Mouse (Mus musculus): ENCODE results near the gene Ehd1. TPM values are rescaled to one million over a fixed set of nuclear protein-coding genes. Genes with fewer than 3 reads are reported as not detected.

Ehd1 gene
- total and polyA plus RNA-seq, 3 experiments, result 65.9 to 105 TPM; not detected in 1

DNA sequence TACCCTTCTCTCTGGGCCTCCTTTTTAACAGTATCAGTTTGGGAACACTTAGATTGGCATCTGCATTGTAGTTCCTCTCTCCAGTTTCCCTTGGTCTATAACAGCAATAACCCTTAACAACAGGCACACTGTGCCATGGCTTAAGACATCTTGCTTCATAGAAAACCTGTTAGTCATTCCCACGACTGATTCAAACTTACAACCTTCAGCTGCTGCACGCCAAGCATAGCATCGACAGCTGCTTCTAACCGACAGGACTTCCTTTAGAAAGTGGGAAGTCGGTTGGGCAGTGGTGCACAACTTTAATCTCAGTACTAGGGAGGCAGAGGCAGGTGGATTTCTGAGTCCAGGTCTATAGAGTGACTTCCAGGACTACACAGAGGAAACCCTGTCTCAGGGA lies 54.7 kb downstream of the Ehd1 start:
- Histone ChIP-seq H3K9ac (ENCODE audit: control insufficient read depth, low read depth, low read length, poor library complexity, severe bottlenecking) (peak overlapping the region; percentile 54), H3K27ac (ENCODE audit: control insufficient read depth, low read depth, low read length) (0 out of 2 replicates have a peak overlapping the region, but pooled peaks have one; percentile 14), H3K4me3 (ENCODE audit: control insufficient read depth in 1 of 2, insufficient read depth in 1 of 2, low read depth in 2 of 2, low read length in 2 of 2) (peak overlapping the region; percentile 63 to 86), H3K36me3 (ENCODE audit: control insufficient read depth in 1 of 2, insufficient read depth in 2 of 2, low read length in 2 of 2) (peaks cover 0 to 8% of the 10 kb centered on the region in 2 experiments; a peak in 2 of 4 replicates), H3K27me3 (ENCODE audit: control insufficient read depth in 1 of 2, insufficient read depth in 2 of 2, low read length in 2 of 2) (no peaks in the 10 kb centered on the region), H3K4me1 (ENCODE audit: control insufficient read depth in 1 of 2, insufficient read depth in 2 of 2, low read length in 2 of 2) (peaks cover 3 to 11% of the 10 kb centered on the region in 2 experiments), H3K9me3 (replicated peaks; ENCODE audit: insufficient read depth, low read length) (no peaks in the 10 kb centered on the region), H3K79me2 (ENCODE audit: control insufficient read depth, insufficient read depth, low read length, poor library complexity) (peaks cover 12% of the 10 kb centered on the region)
- TF ChIP-seq TBP (IDR thresholded peaks at IDR 0.05; ENCODE audit: low read depth, low read length) (0 out of 2 replicates have a peak, but pooled peaks have one; percentile 21), NELFE (IDR thresholded peaks at IDR 0.05; ENCODE audit: low read depth, low read length) (no peak)
- peak; percentile 56 for DNase-seq (ENCODE audit: low read depth, low spot score)

DNA sequence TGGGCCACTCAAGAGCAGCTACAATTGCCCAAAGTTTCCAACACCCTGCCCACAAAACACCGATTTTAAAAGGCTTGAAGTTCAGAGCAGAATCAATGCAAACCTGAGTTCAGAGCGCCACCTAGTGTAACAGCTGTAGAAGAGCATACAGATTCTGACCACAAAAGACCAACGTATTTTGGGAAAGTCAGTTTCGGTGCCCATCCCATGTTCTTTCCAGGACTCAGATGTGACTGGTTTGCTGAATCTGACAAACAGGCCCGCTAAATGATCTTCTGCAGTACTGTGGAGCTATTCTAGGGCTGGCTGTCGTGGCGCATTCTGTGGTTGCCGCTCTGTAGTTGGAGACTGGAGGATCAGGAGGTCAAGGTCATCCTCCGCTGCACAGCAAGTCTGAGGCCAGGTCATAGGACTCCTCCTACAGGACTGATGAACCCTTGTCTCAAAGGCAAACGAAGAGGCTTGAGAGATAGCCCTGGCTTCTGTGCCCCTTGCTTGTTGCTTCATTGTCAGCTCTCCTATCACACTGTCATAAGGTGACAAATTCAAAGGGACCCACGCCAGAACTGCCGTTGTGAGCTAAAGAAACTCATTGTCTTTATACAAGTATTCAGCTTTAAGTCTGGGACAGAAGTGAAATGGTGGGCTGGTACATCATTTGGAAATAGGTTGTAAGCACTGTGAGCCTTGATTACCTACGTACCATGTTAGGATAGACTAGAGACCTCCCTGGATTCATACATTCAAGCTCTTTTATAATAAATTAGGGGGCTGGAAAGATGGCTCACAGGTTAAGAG lies 55.4 kb downstream of the Ehd1 start:
- H3K4me3 ChIP-seq (ENCODE audit: control insufficient read depth in 1 of 2, insufficient read depth in 1 of 2, low read depth in 2 of 2, low read length in 2 of 2), result peak overlapping the region; percentile 63 to 86
- peaks cover 3 to 15% of the 10 kb centered on the region in 2 experiments for H3K4me1 ChIP-seq (ENCODE audit: control insufficient read depth in 1 of 2, insufficient read depth in 2 of 2, low read length in 2 of 2)
- peaks cover 0 to 11% of the 10 kb centered on the region in 2 experiments; a peak in 2 of 4 replicates for H3K36me3 ChIP-seq (ENCODE audit: control insufficient read depth in 1 of 2, insufficient read depth in 2 of 2, low read length in 2 of 2)
- no peaks in the 10 kb centered on the region for H3K9me3 ChIP-seq (replicated peaks; ENCODE audit: insufficient read depth, low read length)
- H3K27ac ChIP-seq (ENCODE audit: control insufficient read depth, low read depth, low read length), result 0 out of 2 replicates have a peak overlapping the region, but pooled peaks have one; percentile 9
- peaks cover 14% of the 10 kb centered on the region for H3K79me2 ChIP-seq (ENCODE audit: control insufficient read depth, insufficient read depth, low read length, poor library complexity)
- DNase-seq (ENCODE audit: low read depth, low spot score), result peak; percentile 68
- H3K27me3 ChIP-seq (ENCODE audit: control insufficient read depth in 1 of 2, insufficient read depth in 2 of 2, low read length in 2 of 2), result no peaks in the 10 kb centered on the region
- peak overlapping the region; percentile 54 for H3K9ac ChIP-seq (ENCODE audit: control insufficient read depth, low read depth, low read length, poor library complexity, severe bottlenecking)
- TF ChIP-seq JUND (IDR thresholded peaks at IDR 0.05; ENCODE audit: low read depth, low read length), result 0 out of 2 replicates have a peak, but pooled peaks have one; percentile 8
- peak; percentile 70 for TF ChIP-seq SIN3A (IDR thresholded peaks at IDR 0.05; ENCODE audit: low read length)
- TF ChIP-seq UBTF (IDR thresholded peaks at IDR 0.05; ENCODE audit: borderline replicate concordance, insufficient read depth, low read depth, low read length), result no peak
- TF ChIP-seq MXI1 (IDR thresholded peaks at IDR 0.05; ENCODE audit: low read depth, low read length), result 0 out of 2 replicates have a peak, but pooled peaks have one; percentile 18
- 0 out of 2 replicates have a peak, but pooled peaks have one; percentile 29 for TF ChIP-seq NELFE (IDR thresholded peaks at IDR 0.05; ENCODE audit: low read depth, low read length)
- TF ChIP-seq RAD21 (IDR thresholded peaks at IDR 0.05; ENCODE audit: low read depth, low read length), result peak; percentile 82
- TF ChIP-seq CHD1 (IDR thresholded peaks at IDR 0.05; ENCODE audit: low read depth, low read length), result no peak
- TF ChIP-seq ZKSCAN1 (IDR thresholded peaks at IDR 0.05; ENCODE audit: low read depth, low read length), result no peak
- TF ChIP-seq MEF2A (IDR thresholded peaks at IDR 0.05; ENCODE audit: extremely low read depth, insufficient replicate concordance, low read depth, low read length, poor library complexity, severe bottlenecking), result no peak
- TF ChIP-seq MAZ (IDR thresholded peaks at IDR 0.05; ENCODE audit: low read depth, low read length), result no peak
- no peak for TF ChIP-seq POLR2A (IDR thresholded peaks at IDR 0.05; ENCODE audit: control insufficient read depth in 1 of 2, insufficient read depth in 1 of 2, low read depth in 1 of 2, low read length in 2 of 2, poor library complexity in 1 of 2)
- TF ChIP-seq ZNF384 (IDR thresholded peaks at IDR 0.05; ENCODE audit: low read depth, low read length), result 0 out of 2 replicates have a peak, but pooled peaks have one; percentile 24
- TF ChIP-seq USF1 (IDR thresholded peaks at IDR 0.05; ENCODE audit: low read depth, low read length), result no peak
- peak; percentile 18; the same call in 1 of the 2 replicates for TF ChIP-seq KAT2A (conservative IDR thresholded peaks at IDR 0.05; ENCODE audit: low read depth, low read length)
- peak; percentile 54; the same call in 1 of the 2 replicates for TF ChIP-seq MYB (IDR thresholded peaks at IDR 0.05; ENCODE audit: low read depth, low read length)
- peak; percentile 23; the same call in 1 of the 2 replicates for TF ChIP-seq MAX (IDR thresholded peaks at IDR 0.05; ENCODE audit: low read length)
- TF ChIP-seq HCFC1 (IDR thresholded peaks at IDR 0.05; ENCODE audit: low read depth, low read length), result peak; percentile 25; the same call in 1 of the 2 replicates
- no peak for TF ChIP-seq NRF1 (IDR thresholded peaks at IDR 0.05; ENCODE audit: insufficient read depth, low read depth, low read length, poor library complexity, severe bottlenecking)
- peak; percentile 54 to 85 (median 67) for TF ChIP-seq CTCF (IDR thresholded peaks at IDR 0.05 in 2 of 3, conservative IDR thresholded peaks at IDR 0.05 in 1 of 3; ENCODE audit: control insufficient read depth in 1 of 3, insufficient read depth in 1 of 3, low read depth in 2 of 3, low read length in 3 of 3, poor library complexity in 1 of 3, severe bottlenecking in 1 of 3)
- no peak for TF ChIP-seq TAL1 (IDR thresholded peaks at IDR 0.05; ENCODE audit: low read length)
- no peak for TF ChIP-seq POLR2AphosphoS5 (IDR thresholded peaks at IDR 0.05; ENCODE audit: borderline replicate concordance, low read depth, low read length)
- no peak for TF ChIP-seq ETS1 (IDR thresholded peaks at IDR 0.05; ENCODE audit: low read depth, low read length)
- no peak for TF ChIP-seq ELF1 (IDR thresholded peaks at IDR 0.05; ENCODE audit: low read depth, low read length)
- TF ChIP-seq SMC3 (IDR thresholded peaks at IDR 0.05; ENCODE audit: low read depth, low read length), result peak; percentile 71
- TF ChIP-seq TCF12 (IDR thresholded peaks at IDR 0.05; ENCODE audit: low read depth, low read length), result no peak
- peak; percentile 52; the same call in 1 of the 2 replicates for TF ChIP-seq MYC (IDR thresholded peaks at IDR 0.05; ENCODE audit: low read depth, low read length)
- TF ChIP-seq MAFK (IDR thresholded peaks at IDR 0.05; ENCODE audit: borderline replicate concordance, low read depth, low read length), result no peak
